Mouse (Mus musculus): ENCODE data around the gene Synj1.

GRCm38 (mm10) chr16:90901364-90901763 is 109.7 kb downstream of the Synj1 start:
- no peak for TF ChIP-seq CTCF (IDR thresholded peaks at IDR 0.05; ENCODE audit: borderline replicate concordance, insufficient read depth, low read depth, low read length)
- no peak for TF ChIP-seq POLR2A (IDR thresholded peaks at IDR 0.05; ENCODE audit: borderline replicate concordance, insufficient read depth, low read length)
